Mouse (Mus musculus): Measurements from ENCODE around the gene Epb41.
A peak's percentile ranks its signal among the peaks of the same experiment; 100 is the strongest.

Epb41 gene

DNA sequence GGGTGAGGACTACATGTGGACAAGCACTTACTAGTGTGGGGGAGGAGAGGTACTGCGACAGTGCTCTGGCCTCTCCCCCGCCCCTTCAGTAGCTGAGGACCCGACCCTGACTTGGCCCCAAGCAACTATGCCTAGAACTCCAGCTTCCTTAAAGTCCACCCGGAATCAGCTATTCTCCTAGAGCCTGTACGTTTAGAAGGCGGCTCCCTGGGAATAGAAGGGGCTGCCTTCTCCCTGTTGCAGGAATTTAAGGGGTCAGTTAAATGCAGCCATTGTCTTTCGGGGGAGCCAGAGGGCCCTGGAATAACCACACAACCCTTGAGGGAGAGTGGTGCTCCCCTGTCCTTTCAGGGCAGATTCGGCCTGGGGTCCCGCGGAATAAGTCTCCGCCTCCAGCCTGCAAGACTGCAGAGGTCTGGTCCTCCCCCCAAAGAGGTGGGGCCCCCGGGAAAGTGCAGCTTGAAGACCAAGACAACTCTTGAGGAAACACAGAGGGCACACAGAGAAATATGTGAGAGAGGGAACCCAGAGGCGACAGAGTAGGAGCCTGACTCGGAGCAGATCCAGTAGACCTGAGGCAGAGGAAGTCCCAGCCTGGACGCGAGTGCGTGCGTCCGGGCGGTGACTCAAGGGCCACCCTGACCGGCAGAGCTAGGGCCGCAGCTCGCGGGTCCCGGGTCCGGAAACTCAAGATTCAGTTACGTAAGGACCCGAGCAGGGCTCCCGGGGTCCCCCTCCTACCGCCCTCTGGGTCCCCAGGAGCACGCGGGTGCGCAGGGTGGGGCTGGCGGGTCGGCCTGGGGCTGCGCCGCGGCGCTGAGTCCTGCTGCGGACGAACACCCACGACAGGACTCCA lies 816 bp downstream of the Epb41 start, which contains the start of gene Gm10300:
Gm10300 (plus strand) TSS at position 621 of the 856 bp plus-strand sequence.
- DNase-seq (ENCODE audit: low spot score): no peak

DNA sequence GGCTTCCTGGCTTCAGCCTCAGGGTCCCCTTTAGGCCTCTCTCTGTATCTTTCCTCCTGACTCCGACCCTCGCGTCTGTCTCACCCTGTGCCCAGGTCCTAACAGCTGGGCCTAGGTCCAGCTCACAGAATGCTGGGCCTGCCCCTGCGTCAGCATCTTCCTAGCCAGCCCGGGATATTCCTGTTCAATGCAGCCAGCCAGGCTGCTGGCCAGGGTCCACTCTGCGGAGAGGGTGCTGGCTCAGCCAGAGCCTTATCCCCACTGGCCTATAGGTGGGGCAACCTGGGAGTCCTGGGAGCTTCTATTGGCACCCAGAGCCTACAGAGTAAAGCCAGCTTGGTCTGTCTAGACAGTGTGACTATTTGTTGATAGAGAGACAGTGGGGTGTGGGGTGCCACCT lies 2.2 kb downstream of the Epb41 start:
- no peak for DNase-seq (ENCODE audit: low spot score)

DNA sequence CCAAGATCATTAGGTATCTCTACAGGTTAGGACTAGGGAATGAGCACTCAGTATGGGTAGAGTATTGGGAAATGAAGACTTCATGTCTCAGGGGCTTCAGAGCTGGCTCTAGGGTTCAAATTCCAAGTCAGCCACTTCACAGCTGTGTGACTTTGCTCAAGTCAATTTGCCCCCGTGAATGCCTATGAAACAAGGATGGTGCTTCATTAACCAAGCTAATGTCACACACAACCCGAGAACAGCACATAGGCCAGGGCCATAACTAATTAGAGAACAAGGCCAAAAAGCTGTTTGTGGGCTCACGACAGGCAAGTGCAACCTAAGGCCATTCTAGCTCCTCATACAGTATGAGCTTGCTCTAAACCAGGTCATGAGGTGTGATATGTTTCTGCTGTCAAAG lies 3.0 kb downstream of the Epb41 start:
- DNase-seq (ENCODE audit: low spot score): no peak

DNA sequence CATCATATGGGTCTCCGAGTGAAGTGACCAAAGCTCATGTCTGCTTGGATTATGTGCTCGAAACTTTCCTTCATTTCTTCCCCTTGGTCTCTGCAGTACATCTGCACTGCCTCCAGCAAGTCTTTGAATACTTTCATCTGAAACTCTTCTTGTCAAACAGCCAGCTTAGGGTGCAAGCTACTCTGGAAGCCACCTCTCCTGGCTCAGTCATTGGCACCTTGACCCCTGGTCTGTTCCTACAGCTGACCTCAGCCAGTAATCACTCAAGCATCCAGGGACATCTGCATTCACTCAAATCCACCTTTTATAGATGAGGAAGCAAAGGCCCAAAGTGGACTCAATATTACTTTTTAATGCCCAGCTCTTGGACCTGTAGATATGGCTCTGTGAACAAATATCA lies 3.4 kb downstream of the Epb41 start:
- DNase-seq (ENCODE audit: low spot score): no peak

DNA sequence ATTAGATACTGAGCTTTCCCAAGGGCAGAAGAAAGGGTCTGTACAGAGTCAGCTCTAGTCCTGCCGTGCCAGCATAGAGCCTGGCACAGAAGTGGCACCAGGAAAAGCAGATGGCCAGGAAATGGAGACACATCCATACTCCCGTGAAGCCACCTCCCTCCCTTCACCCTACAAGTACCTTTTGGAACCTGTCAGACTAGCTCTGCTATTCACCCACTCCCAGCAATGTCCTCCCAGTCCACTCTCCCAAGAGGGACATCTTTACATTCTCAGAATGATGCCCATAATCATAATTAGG lies 7.2 kb downstream of the Epb41 start:
- DNase-seq (ENCODE audit: low spot score): no peak

DNA sequence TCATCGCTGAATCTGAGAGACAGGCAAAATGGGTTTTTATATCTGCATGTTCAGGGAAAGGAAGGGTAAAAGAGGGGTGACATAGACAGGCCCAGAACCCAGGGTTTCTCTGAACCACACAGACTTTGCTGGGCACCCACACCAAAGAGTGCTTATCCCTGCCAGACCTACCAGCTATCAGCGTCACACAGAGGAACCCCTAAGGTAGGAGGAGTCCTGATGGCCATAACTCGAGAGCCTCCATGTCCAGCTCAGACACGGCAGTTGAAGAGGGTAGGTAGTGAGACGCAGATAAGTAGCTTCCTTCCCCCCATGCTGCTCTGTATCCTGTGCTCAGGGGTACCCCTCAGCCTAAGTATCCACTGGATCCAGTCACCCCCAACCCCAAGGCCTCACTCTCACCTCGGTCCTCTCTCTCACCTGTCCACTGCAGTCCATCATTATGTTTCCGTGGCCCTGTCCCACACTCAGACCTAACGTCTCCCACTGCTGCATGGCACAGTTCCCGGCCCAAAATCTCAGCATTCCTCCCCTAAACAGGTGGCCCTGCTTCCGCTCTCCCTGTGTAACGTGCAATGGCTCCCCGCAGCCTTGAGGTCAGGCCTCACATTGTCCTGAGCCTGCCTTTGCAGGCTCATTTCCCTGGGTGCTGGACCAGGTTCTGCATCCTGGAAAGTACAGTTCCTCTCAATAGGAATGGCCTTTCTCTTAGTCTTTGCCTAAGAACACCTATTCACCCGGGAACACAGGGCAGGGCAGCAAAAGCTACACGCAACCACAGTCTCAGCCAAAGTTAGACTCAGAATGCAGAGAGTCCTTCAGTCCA lies 7.8 kb downstream of the Epb41 start:
- DNase-seq (ENCODE audit: low spot score): no peak

DNA sequence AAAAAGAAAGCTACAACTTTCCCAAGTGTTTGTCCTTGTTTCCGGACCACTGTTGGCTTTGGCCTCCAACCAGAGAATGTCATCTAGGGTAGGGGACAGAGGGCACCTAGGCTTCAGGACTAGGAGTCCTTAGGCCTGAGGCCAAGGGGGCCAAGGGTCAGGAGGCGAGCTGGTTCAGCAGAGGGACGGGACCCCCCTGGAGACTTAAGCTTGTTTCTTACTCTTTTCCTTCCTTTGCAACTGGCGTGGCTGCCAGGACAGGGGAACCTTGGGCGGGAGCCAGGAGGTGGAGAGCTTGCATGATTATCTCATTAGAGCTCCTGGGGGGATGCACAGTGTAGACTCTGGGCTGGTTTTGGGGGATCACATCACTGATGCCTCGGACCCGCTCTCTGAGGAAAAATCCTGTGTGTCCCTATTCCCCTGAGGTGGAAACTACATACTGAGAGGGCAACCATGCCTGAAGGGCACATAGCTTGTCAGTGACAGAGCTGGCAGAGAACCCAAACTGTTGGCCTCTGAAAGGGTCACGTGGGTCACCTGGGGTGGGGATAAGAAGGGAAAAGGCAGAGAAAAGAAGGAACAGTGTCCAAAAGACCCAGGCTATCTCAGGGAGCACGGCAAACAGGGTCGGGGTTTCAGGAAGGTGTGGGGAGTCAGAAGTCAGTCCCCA lies 8.9 kb downstream of the Epb41 start:
- DNase-seq (ENCODE audit: low spot score): no peak

DNA sequence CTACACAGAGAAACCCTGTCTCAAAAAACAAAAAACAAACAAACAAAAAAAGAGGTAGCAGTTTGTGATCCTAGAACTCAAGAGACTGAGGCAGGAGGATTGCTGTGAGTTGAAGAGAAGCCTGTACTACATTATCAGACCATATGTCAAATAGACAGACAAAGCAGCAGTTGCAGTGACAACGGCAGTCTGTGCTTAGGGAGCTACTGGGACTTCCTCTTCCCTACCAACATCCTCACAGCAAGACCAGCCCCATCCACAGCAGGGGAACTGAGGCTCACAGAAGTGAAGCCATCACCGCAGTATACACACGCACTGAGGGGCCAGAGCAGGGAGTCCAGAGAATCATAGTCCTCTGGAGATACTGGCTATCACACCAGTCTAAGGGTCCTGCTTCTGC lies 9.5 kb downstream of the Epb41 start:
- DNase-seq (ENCODE audit: low spot score): no peak

DNA sequence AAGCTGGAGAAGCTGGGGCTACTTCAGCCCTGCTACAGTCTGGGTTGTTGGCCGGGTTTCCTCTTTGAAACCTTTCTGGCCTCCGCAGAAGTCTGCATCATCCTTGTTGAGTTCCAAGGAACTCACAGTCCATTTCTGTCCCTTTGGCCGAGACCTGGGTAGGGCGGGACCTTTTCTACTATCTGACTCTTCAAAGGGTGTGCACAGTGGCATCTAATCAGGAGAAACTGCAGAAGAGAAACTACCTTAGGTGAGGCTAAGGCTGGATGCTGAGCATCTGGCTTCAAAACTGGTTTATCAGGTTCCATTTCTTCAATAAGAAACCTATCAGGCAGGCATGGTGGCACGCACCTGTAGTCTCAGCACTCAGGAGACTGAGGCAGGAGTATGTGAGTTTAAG lies 10.6 kb downstream of the Epb41 start:
- DNase-seq (ENCODE audit: low spot score): no peak

DNA sequence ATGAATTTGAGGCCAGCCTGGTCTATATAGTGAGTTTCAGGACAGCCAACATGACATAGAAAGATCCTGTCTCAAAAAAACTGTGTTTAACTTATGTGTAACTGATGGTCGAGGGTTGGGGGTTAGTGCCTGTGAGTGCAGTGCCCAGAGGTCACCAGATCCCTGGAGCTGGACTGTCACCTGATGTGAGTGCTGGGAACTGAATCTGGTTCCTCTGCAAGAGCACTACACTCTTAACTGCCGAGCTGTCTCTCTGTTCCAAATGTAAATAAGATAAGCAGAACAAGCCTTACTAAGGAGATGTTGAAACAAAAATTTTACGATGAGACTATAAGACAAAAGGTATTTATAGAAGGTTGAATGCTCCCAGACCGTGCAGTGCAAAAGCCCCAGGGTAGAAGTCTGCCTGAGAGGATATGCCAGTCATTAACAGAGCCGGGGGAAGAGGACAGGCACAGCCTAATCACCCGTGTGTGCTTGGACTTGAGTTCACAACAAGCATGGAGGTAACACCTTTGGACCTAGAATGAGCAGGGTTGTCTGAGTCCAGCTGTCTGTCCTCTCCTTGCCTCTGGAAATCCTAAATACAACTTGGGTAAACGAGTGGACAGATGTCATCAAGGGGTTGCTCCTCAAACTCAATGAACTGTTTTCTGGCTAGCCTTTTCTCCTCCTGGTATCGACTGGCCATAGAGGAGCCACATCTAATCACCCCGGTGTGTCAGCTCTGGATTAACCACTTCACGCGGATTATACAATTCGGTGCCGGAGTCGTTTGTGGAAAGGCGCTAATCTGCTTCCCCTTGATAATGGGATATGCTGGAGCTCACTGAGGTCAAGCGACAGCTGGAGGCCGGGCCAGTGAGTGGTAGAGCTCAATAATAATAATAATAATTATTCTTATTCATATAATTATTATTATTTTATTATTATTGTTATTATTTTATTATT lies 11.9 kb downstream of the Epb41 start:
- no peak for DNase-seq (ENCODE audit: low spot score)

DNA sequence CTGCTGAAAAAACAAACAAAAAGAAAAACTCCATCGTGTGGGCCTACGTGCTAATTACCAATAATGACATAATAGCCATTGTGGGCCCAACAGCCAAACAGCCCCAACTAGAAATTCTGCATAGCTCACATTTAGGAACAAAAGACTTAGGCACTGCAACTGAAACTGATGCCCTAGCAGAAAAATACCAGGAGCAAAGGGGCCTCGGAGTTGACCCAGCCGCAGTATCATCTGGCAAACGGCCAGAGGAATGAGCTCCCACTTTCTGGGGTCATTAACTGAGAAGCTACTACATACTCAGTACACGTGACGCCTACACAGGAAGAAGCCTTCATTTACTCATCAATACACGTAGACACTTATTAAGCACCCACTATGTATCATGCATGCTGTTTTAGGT lies 12.8 kb downstream of the Epb41 start:
- no peak for DNase-seq (ENCODE audit: low spot score)

DNA sequence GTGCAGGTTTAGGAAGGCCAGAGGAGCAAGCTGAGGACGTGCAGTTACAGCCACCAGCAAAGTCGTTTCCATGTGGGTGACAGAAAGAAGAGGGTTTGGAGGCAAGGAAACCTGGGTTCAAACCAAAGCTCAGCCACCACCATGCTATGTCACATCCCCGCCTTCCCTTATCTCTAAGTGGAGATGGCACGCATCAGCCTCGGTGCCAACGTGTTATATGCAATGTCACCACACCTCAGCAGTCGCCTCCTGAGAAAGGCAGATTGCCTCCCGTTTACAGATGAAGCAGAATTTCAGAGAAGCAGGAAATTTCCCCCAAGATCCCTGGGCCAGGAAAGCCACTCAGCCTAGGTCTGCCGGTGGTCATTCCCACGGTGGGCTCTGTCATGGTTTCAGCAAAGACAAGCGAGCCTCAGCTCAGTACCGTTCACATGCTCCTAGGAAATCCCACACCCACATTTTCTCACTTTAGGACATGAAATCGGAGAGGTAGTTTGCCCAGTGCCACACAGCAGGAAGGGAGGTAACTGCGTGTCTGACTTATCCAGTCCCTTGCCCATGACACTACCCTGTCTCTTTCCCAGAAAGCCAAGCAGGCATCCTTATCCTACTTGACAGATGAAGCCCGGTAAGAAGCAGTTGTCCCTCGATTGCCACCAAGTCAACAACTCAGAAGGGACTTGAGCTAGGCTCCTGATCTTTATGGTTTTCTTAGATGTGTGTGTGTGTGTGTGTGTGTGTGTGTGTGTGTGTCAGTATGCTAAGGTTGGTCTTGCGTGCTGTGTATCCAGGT lies 14.9 kb downstream of the Epb41 start:
- DNase-seq (ENCODE audit: low spot score): no peak

DNA sequence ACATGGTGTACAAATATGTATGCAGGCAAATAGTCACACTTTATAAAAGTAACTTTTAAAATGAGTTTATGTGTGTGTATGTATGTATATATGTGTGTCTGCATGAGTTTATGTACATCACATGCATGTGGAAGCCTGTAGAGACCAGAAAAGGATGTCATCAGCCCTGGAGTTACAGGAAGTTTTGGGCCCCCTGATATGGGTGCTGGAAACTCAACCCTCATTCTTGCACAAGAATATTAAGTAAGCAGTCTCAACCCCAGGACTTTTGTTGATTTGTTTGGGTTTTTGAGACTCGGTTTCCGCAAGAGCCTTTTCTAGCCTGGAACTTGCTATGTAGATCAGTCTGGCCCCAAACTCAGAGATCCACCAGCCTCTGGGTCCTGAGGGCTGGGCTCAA lies 15.6 kb downstream of the Epb41 start:
- DNase-seq (ENCODE audit: low spot score): no peak

DNA sequence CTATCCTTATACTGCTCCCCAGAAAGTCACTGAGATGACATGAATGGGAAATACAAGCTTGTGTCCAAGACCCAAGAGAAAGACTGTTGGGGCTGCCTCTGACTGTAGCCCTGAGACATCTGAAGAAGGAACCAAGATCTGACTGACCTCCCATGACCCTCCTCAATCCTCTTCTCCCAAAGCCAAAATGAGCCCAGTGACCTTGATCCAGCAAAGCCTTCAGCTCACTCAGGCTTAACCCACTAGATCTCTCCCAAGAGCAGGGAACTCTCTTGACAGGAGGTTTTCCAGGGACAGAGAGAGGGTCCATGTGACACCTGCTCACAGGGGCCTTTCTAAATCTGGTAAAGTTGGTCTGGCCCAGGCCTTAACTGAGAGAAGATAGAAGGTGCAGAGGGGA lies 17.8 kb downstream of the Epb41 start:
- DNase-seq (ENCODE audit: low spot score): no peak

DNA sequence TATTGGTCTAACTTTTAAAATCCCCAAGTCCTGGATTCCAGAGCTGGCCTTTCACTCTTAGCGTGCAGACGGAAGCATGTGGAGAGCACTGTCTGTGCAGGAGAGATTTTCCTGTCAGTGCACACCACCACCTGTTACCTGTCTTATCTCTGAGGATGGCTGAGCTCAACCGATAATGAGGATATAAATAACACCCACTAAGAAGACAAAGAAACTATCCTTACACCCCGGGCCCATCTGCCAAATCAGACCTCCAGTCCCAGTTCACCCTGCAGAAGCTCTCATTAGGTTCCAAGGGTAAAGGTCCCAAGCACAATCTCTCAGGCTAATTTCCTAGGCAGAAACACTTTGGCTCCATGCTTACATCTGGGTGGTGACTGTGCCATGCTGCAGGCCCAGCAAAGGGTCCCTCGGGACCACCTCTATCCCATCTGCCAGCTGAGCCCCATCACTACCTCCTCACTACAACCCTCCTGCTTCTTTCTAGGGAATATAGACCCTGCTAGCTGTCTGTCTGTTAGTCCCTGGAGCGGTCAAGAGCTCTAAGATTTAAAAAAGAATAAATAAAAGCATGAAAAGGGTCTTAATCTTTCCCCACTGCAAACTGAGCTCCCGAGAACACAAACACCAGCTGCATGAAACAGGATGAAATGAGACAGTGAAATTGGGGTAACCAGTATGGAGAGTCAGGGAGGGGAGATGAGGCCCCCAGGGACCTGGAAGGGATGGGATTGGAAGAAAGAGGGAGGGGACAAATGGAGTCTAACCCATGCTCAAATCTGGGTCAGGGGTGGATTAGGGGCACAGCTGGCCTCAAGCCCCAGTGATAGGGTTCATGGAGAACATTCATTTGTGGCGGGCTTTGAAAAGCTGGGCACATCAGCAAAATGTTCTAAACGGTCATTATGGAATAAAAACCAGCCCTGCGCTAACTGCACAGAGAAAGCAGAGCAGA lies 23.5 kb downstream of the Epb41 start:
- peak; percentile 71 for DNase-seq (ENCODE audit: low spot score)

DNA sequence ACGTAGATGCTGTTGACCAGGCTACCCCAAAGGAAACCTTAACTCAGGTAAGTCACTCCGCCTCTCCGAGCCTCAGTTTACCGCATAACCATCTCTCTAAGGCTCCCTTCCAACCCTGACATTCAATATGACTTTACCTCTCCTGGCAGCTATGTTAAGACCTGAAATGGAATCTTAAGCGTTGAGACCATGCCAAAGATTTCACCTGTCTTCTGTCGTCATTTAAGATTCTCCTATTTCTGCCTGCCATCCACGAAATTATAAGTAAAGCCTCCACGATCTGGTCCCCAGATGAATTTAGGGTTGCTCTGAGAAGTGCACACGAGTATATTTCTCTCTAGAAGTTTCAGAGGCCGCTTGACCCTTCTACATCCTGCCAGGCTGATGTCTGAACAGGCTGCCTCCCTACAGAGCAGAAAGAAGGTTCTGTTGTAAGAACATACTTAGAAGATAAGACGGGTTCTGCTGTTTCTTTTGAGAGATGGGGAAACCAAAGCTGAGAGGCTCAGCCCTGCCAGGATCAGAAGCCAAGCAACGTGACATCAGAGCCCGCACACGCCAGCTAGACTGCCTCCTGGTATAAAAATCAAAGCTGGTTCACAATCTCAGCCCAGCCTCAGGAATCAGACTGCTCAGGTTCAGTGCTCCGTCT lies 25.4 kb downstream of the Epb41 start:
- no peak for DNase-seq (ENCODE audit: low spot score)

DNA sequence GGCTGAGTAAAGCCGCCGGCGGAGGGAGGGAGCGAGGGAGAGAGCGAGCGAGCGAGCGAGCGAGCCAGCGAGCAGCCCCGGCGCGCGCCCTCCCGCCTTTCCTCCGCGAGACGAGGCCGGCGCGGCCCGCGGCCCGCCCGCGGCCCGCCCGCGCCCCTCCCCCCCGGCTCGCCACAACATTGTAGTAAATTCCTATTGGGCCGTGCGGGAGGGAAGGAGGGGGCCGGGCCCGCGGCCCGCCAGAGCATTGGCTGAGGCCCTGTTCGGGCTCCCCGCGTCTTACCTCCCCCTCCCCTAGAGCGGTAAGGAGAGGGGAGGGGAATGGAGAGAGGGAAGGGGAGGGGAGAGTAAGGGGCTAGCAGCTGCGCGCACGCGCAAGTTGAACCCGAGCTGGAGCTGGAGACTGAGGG lies 26.1 kb downstream of the Epb41 start:
- DNase-seq (ENCODE audit: low spot score): peak; percentile 97

DNA sequence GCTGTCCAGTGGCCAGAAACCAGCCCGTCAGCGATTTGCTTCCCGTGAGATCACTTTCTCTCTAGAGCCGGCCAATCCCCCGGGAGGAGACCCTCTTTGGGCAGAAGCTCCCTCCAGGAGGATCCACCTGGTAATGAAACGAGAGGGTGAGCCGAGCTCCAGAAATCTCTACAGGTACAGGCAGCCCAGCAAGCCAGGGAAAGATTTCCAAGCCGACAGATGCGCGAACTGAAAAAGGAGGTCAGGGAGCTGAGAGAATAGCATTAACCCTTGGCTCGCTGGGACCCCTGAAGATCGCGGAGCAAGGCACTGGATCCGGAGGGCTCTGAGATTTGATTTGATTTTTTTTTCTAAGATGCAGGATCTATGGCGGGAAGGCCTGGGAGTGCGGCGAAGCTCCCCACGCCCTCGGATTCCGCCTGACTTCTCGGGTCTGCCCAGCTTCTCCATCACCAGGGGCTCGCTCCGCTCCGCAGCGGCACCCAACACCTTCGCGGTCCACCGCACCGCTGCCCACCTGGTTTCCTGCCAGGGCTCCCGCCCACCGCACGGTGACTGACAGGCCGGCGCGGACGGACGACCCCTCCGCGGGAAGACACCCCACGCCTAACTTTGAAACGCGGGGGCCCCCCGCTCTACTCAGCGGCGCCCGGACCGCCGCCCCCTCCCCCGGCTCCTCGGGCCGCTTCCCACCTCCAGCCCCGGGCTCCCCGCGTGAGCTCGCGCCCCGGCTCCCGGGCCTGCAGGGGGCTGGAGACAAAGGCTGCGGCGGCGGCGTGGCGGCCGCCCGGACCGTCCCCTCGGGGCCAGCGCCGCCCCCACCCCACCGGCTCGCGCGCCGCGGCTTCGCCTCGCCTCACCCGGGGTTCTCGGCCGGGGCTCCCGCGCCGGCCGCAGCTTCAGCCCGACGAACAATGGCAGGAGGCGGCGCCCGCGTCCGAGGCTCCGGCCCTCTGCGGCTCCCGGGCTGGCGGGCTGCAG lies 26.8 kb downstream of the Epb41 start:
- peak; percentile 80 for DNase-seq (ENCODE audit: low spot score)
